Mouse (Mus musculus) heart, postnatal 36 days (tissue): ENCODE results near the gene Pde4c. TPM values are rescaled to one million over a fixed set of nuclear protein-coding genes. Genes with fewer than 3 reads are reported as not detected.

ENCODE experiments used
- microRNA-seq, 2 experiments: library from miRNA; unstranded; fragments of <30 nt; microRNA quantifications; one replicate each; pipeline ENCODE4 v1.2.0; 2021; ENCODE audit warnings: borderline number of aligned reads in 2 of 2
- total RNA-seq, 2 experiments: library from RNA; stranded (reverse); gene quantifications; 2 replicates each; pipeline ENCODE4 v1.2.3; 2021

The Pde4c gene
- total RNA-seq, 2 experiments from 2014 or later: 2.0 to 3.7 TPM

Small RNAs within 50 kb of the gene (microRNA-seq; reads per million reads assigned to microRNA genes)
- gene Mir7240: 2.2 to 4.7 reads per million in 2 experiments

Other genes starting within 250 kb of the Pde4c start
- gene Klhl26, start 246.8 kb upstream of the Pde4c start, total RNA-seq: 1 to 10 TPM; 8.1 to 9.4 TPM
- not detected for gene Tmem59l, start 236.4 kb upstream of the Pde4c start, total RNA-seq
- under 1 TPM; 0.39 to 0.62 TPM for gene Crlf1, start 230.6 kb upstream of the Pde4c start, total RNA-seq
- gene Rex1bd, start 217.0 kb upstream of the Pde4c start, total RNA-seq: 100 to 1,000 TPM; 109 to 113 TPM
- gene Uba52, start 212.9 kb upstream of the Pde4c start, total RNA-seq: 1,000 to 10,000 TPM; 1,469 to 1,509 TPM
- gene Fkbp8, start 196.0 kb upstream of the Pde4c start, total RNA-seq: 100 to 1,000 TPM; 133 to 138 TPM
- gene Kxd1, start 195.8 kb upstream of the Pde4c start, total RNA-seq: 10 to 100 TPM; 88.4 to 91.4 TPM
- 10 to 100 TPM; 12.0 to 12.1 TPM for gene Ell, start 184.3 kb upstream of the Pde4c start, total RNA-seq
- 10 to 100 TPM; 22.2 to 25.8 TPM for gene Isyna1, start 129.3 kb upstream of the Pde4c start, total RNA-seq
- gene Ssbp4, start 114.8 kb upstream of the Pde4c start, total RNA-seq: 10 to 100 TPM; 28.9 to 35.0 TPM
- gene Lrrc25, start 107.6 kb upstream of the Pde4c start, total RNA-seq: 1 to 10 TPM; 1.9 to 3.0 TPM
- gene Gdf15, start 91.3 kb upstream of the Pde4c start, total RNA-seq: 1 to 10 TPM in 1 of 2 experiments, under 1 TPM in 1; 0.22 to 1.6 TPM
- 10 to 100 TPM; 39.6 to 44.9 TPM for gene Pgpep1, start 63.3 kb upstream of the Pde4c start, total RNA-seq
- 10 to 100 TPM; 64.0 to 66.8 TPM for gene Lsm4, start 50.5 kb upstream of the Pde4c start, total RNA-seq
- gene Jund, start 24.8 kb upstream of the Pde4c start, total RNA-seq: 100 to 1,000 TPM; 124 to 138 TPM
- under 1 TPM in 1 of 2 experiments, not detected in 1; 0.06 TPM for gene Iqcn, start 20.3 kb upstream of the Pde4c start, total RNA-seq
- gene Gm3336, start 5.2 kb upstream of the Pde4c start, total RNA-seq: not detected
- 10 to 100 TPM; 45.0 to 49.3 TPM for gene Rab3a, start 31.0 kb downstream of the Pde4c start, total RNA-seq
- gene Mpv17l2, start 37.2 kb downstream of the Pde4c start, total RNA-seq: 10 to 100 TPM; 28.0 to 30.8 TPM
- gene Pik3r2, start 53.0 kb downstream of the Pde4c start, total RNA-seq: 10 to 100 TPM; 23.6 to 24.5 TPM
- 1 to 10 TPM; 6.4 to 8.9 TPM for gene Mast3, start 81.3 kb downstream of the Pde4c start, total RNA-seq
- not detected for gene Il12rb1, start 84.7 kb downstream of the Pde4c start, total RNA-seq
- gene Arrdc2, start 116.0 kb downstream of the Pde4c start, total RNA-seq: 10 to 100 TPM; 11.3 to 11.4 TPM
- 10 to 100 TPM; 10.4 to 13.6 TPM for gene Kcnn1, start 139.5 kb downstream of the Pde4c start, total RNA-seq
- 10 to 100 TPM; 45.2 to 49.4 TPM for gene Ccdc124, start 150.2 kb downstream of the Pde4c start, total RNA-seq
- gene Slc5a5, start 169.0 kb downstream of the Pde4c start, total RNA-seq: not detected
- gene Rpl18a, start 173.7 kb downstream of the Pde4c start, total RNA-seq: 100 to 1,000 TPM; 895 to 990 TPM
- 10 to 100 TPM; 18.1 to 20.3 TPM for gene Map1s, start 182.2 kb downstream of the Pde4c start, total RNA-seq